Mouse (Mus musculus) naive thymus-derived CD4-positive, alpha-beta T cell, adult 2 months (primary cell): ENCODE data around the gene Tceal9.
"Not testable (repeated sequence)": the region's sequence is repeated elsewhere in the genome, so short reads cannot be mapped to it uniquely, and the experiment has no call there.

ENCODE experiments used
- DNase-seq: peaks from one replicate; pipeline ENCODE4 v3.0.0-alpha.2; 2011; ENCODE audit warnings: low read depth

Tceal9 gene

GRCm38 (mm10) chrX:136270393-136271111, 25.7 kb downstream of the Tceal9 start:
- not testable (repeated sequence) for DNase-seq

- no peak for DNase-seq
Measured at GRCm38 (mm10) chrX:136274542-136274941, 29.7 kb downstream of the Tceal9 start.

GRCm38 (mm10) chrX:136275386-136275785, 30.5 kb downstream of the Tceal9 start:
- DNase-seq, result no peak

GRCm38 (mm10) chrX:136277577-136277976, 32.7 kb downstream of the Tceal9 start:
- no peak for DNase-seq

GRCm38 (mm10) chrX:136278401-136278800, 33.5 kb downstream of the Tceal9 start:
- DNase-seq, result no peak

- no peak for DNase-seq
Measured at GRCm38 (mm10) chrX:136279410-136279809, 34.5 kb downstream of the Tceal9 start.

- no peak for DNase-seq
Measured at GRCm38 (mm10) chrX:136290817-136291281, 46.0 kb downstream of the Tceal9 start.
